Mouse (Mus musculus): Measurements from ENCODE around the gene Suclg2.

GRCm38 (mm10) chr6:95651391-95651876, 67.2 kb downstream of the Suclg2 start:
- TF ChIP-seq HCFC1 (IDR thresholded peaks at IDR 0.05; ENCODE audit: borderline replicate concordance, insufficient read depth, low read length): no peak
- no peak for TF ChIP-seq CHD2 (IDR thresholded peaks at IDR 0.05; ENCODE audit: low read depth, low read length)

Measured in ES-E14 (cell line).